Mouse (Mus musculus) neural tube, embryonic 13.5 days (tissue): ENCODE measurements around the gene Il12rb2. TPM values are rescaled to one million over a fixed set of nuclear protein-coding genes. Genes with fewer than 3 reads are reported as not detected.

Source experiments
- ATAC-seq: fragments of 200-750 bp; cut with Nextera tagmentation; 2 replicates; pipeline ENCODE4 v1.8.0; 2017; ENCODE audit warnings: low read depth, mild to moderate bottlenecking, moderate TSS enrichment, moderate library complexity
- H3K27ac ChIP-seq: fragments of 300-500 bp; sonication (generic); replicated peaks from 2 replicates; pipeline ENCODE4 v1.5.1; 2015; ENCODE audit warnings: moderate library complexity, mild to moderate bottlenecking, inconsistent platforms
- H3K27me3 ChIP-seq: fragments of 300-500 bp; sonication (generic); 2 replicates; pipeline ENCODE4 v1.6.1; 2015; ENCODE audit warnings: mild to moderate bottlenecking, inconsistent platforms
- H3K36me3 ChIP-seq: fragments of 300-500 bp; sonication (generic); 2 replicates; pipeline ENCODE4 v1.6.1; 2015; ENCODE audit warnings: mild to moderate bottlenecking, inconsistent platforms
- H3K4me1 ChIP-seq: fragments of 300-500 bp; sonication (generic); replicated peaks from 2 replicates; pipeline ENCODE4 v1.6.1; 2015; ENCODE audit warnings: inconsistent platforms
- H3K4me2 ChIP-seq: fragments of 300-500 bp; sonication (generic); 2 replicates; pipeline ENCODE4 v1.6.1; 2015; ENCODE audit warnings: inconsistent platforms, mild to moderate bottlenecking, moderate library complexity
- H3K4me3 ChIP-seq: fragments of 300-500 bp; sonication (generic); 2 replicates; pipeline ENCODE4 v1.5.1; 2015; ENCODE audit warnings: mild to moderate bottlenecking, inconsistent platforms
- H3K9ac ChIP-seq: fragments of 300-500 bp; sonication (generic); 2 replicates; pipeline ENCODE4 v1.6.1; 2015; ENCODE audit warnings: moderate library complexity, mild to moderate bottlenecking, inconsistent platforms
- H3K9me3 ChIP-seq: fragments of 300-500 bp; sonication (generic); 2 replicates; pipeline ENCODE4 v1.6.1; 2016; ENCODE audit warnings: inconsistent platforms
- WGBS: fragments of 180-500 bp; shearing (Covaris S2); methylation state at CpG from one replicate; pipeline ENCODE4 v1.1.7; 2015; 5-methylcytosine and 5-hydroxymethylcytosine counted together
- polyA plus RNA-seq: library from polyadenylated mRNA; unstranded; fragments of >200 nt; fragmentation: Nextera tagmentation; extraction: Ambion mirVana; gene quantifications from 2 replicates; pipeline ENCODE4 v1.2.1, GENCODE M21; 2015

The Il12rb2 gene
- 0.10 and 0.17 TPM in 2 replicates for polyA plus RNA-seq

DNA sequence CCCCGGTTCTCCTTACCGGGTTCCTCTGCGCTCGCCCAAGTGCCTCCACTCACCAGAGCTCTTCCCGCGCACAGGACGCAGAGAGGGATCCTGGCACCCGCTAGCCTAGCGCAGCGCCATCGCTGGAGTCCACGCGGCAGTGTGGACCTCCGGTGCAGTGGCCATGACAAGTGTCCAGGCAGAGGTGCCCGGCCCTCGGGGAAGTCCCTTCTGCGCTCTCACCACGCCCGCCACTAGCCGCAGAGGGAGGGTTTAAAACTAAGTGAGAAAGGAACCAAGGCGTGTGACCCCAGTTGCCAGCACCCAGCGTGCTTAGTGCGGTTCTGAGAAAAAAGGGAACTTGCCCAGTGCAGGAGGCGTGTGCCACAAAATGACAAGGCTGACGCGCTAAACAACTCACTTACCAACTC lies at the start of gene Il12rb2:
Gene Il12rb2, minus strand, starts transcription at position 207 of the 410 bp plus-strand sequence.
- Histone ChIP-seq H3K27me3 (peaks cover 14% of the 10 kb centered on the region), H3K9ac (0 out of 2 replicates have a peak within 1 kb of the TSS, but pooled peaks have one; percentile 22), H3K27ac (no peak within 1 kb of the TSS), H3K4me1 (peaks cover 7% of the 10 kb centered on the region; the same call in 1 of the 2 replicates), H3K36me3 (no peaks in the 10 kb centered on the region), H3K4me3 (peak within 1 kb of the TSS; percentile 27), H3K4me2 (peak within 1 kb of the TSS; percentile 54), H3K9me3 (no peaks in the 10 kb centered on the region)
- no peak for ATAC-seq
- 3% methylated on average over 26 of the region's 26 CpGs for WGBS

DNA sequence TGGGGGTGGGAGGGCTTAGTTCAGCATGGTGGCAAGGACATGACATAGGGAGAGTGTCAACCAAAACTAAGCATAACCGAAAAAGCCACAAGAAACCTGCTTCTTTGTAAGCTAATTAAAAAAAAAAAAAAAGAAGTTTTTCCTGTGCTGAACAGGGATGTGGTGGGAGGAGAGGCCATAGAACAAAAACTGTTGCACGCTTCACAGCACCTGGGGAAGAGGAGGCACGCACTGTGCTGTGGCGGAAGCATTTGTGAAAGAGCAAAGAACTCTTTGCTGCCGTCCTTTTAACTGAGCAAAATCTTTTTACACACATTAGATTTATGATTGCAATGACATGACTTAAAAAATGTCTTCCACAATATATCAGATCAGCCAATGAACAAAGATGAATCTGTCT lies 45.8 kb upstream of the Il12rb2 start:
- no peak overlapping the region for H3K27ac ChIP-seq
- no peak for ATAC-seq
- no peak overlapping the region for H3K4me3 ChIP-seq
- H3K9ac ChIP-seq = no peak overlapping the region
- no peaks in the 10 kb centered on the region for H3K36me3 ChIP-seq
- H3K4me1 ChIP-seq = no peaks in the 10 kb centered on the region
- H3K9me3 ChIP-seq = no peaks in the 10 kb centered on the region
- 82% methylated on average over 5 of the region's 5 CpGs for WGBS
- no peaks in the 10 kb centered on the region for H3K27me3 ChIP-seq
- H3K4me2 ChIP-seq = no peak overlapping the region

DNA sequence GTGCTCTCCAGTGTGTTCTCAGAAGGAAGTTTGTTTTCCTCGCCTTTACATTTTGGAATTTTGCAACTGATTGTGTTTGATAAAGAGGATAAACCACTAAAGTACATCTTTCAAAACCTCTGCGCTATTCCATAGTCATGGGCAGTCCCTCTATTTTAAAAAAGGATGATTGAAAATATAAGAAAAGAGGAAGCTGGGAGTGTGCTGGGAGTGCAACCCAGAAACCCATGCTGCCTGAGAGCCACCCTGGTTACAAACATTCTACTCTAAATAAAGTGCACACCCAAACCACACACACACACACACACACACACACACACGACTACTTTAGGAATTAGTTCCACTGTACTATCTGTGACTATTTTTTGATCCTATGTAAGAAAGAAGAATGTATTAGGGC lies 40.6 kb upstream of the Il12rb2 start:
- Histone ChIP-seq H3K36me3 (no peaks in the 10 kb centered on the region), H3K4me2 (no peak overlapping the region), H3K27me3 (no peaks in the 10 kb centered on the region), H3K9ac (no peak overlapping the region), H3K9me3 (no peaks in the 10 kb centered on the region), H3K27ac (no peak overlapping the region), H3K4me3 (no peak overlapping the region), H3K4me1 (no peaks in the 10 kb centered on the region)
- WGBS = 90% methylated on average over 3 of the region's 3 CpGs
- ATAC-seq = no peak

DNA sequence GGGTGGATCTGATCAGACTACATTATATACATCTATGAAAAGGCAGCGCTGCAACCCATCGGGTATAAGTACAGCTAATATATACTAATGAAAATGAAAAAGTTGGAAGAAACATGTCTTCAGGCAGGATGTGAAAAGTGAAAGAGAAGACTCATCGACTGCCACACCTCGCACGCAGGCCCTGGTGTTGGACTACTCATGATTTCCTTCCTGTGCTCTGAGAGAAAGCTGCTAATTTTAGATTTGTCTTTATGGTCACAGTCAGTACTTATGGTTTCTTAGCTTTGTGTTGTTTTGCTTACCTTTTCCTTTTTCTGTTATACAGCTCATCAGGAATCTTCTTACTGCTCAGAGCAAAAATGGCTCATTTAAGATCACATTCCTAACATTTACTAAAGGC lies 39.3 kb upstream of the Il12rb2 start:
- H3K9me3 ChIP-seq = no peaks in the 10 kb centered on the region
- no peaks in the 10 kb centered on the region for H3K27me3 ChIP-seq
- H3K9ac ChIP-seq = no peak overlapping the region
- no peaks in the 10 kb centered on the region for H3K36me3 ChIP-seq
- ATAC-seq = no peak
- H3K4me1 ChIP-seq = no peaks in the 10 kb centered on the region
- 92% methylated on average over 5 of the region's 5 CpGs for WGBS
- H3K27ac ChIP-seq = no peak overlapping the region
- H3K4me2 ChIP-seq = no peak overlapping the region
- H3K4me3 ChIP-seq = no peak overlapping the region

DNA sequence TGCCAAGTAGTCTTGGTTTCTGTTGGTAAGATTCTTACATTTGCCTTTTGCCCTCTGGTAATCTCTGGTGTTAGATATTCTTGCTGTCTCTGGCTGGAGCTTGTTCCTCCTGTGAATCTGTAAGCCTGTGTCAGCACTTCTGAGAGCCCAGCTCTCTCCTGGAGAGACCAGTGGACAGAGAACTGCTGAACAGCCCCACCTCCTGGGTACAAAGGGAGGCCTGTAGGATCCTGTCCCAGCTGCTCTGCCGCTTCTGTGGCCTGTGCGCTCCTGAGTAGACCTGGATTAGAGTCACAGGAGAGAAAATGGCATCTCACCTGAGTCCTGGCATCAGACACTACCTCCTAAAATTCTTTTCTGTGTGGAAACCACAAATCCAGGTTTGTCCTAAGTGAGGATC lies 37.4 kb upstream of the Il12rb2 start:
- Histone ChIP-seq H3K36me3 (no peaks in the 10 kb centered on the region), H3K4me3 (no peak overlapping the region), H3K27ac (no peak overlapping the region), H3K4me1 (no peaks in the 10 kb centered on the region), H3K4me2 (no peak overlapping the region), H3K9ac (no peak overlapping the region), H3K27me3 (no peaks in the 10 kb centered on the region), H3K9me3 (no peaks in the 10 kb centered on the region)
- 88% methylated on average over 2 of the region's 2 CpGs for WGBS
- ATAC-seq = no peak

DNA sequence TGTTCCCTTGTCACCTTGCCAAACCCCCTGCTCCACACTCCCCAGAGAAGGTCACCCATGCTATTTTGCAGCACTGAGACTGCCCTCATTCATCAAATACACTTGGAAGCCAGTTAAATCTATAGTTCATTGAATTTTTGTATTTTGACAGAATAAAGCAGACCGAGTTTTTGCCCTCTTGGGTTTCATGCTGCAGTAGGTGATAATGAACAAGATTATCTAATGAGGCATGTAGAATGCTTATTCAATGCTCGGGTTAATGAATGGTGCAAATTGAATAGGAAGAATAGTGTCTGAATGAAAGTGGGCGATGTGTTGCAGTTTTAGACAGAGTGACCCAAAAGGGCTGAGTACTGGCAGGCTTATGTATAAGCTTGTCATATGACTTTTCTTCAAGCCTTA lies 29.3 kb upstream of the Il12rb2 start:
- no peak for ATAC-seq
- H3K4me1 ChIP-seq = 0 out of 2 replicates have a peak, but pooled peaks cover 4% of the 10 kb centered on the region
- WGBS = 29% methylated on average over 3 of the region's 3 CpGs

DNA sequence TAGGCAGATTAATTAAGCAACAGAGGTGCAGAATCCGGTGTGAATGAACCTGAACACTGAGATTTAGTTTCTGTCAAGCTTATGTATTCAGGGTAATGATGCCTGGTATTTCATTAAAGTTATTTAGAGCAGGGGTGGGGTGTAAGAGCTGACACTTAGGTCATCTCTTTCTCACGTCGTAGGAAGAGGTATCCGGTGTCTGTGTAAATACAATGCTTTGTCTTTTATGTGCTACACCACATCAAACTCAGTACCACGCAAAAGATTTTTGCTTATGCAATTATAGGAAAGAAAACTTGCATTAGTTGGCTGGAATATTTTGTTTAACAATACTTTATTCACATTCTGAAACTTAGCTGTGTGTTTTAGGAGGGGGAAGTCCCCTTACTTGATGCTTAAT lies 23.6 kb upstream of the Il12rb2 start:
- Histone ChIP-seq H3K4me1 (no peaks in the 10 kb centered on the region), H3K27me3 (no peaks in the 10 kb centered on the region), H3K36me3 (no peaks in the 10 kb centered on the region), H3K9ac (no peak overlapping the region), H3K9me3 (no peaks in the 10 kb centered on the region), H3K4me3 (no peak overlapping the region), H3K27ac (no peak overlapping the region), H3K4me2 (no peak overlapping the region)
- ATAC-seq = no peak
- 80% methylated on average over 5 of the region's 5 CpGs for WGBS

More for the DNA sequence above, 29.3 kb upstream of the Il12rb2 start:
- no peak overlapping the region for H3K9ac ChIP-seq
- no peaks in the 10 kb centered on the region for H3K27me3 ChIP-seq
- H3K9me3 ChIP-seq = no peaks in the 10 kb centered on the region
- no peak overlapping the region for H3K4me2 ChIP-seq
- no peak overlapping the region for H3K4me3 ChIP-seq
- no peaks in the 10 kb centered on the region for H3K36me3 ChIP-seq
- no peak overlapping the region for H3K27ac ChIP-seq

DNA sequence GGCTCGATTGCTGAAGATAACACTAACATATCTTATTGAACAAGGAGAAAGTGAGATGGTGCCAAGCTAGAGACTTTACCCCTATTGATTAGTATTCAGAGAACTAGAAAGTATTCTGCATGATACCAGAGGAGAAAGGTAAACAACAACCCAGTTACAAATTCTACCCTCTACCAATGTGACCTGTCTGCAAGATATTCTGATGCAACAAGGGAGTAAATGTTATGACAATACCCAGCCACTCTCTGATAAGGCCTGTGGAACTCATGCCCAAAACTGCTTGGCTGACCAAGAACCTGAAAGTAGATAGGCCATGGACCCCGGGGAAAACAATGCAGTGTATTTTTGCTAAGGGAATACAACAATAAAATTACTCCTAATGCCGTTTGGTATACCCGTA lies 10.2 kb downstream of the Il12rb2 start:
- Histone ChIP-seq H3K9ac (no peak overlapping the region), H3K4me2 (no peak overlapping the region), H3K36me3 (no peaks in the 10 kb centered on the region), H3K4me1 (no peaks in the 10 kb centered on the region), H3K4me3 (no peak overlapping the region), H3K27me3 (no peaks in the 10 kb centered on the region), H3K27ac (no peak overlapping the region), H3K9me3 (no peaks in the 10 kb centered on the region)
- WGBS = 93% methylated on average over 4 of the region's 4 CpGs
- no peak for ATAC-seq

DNA sequence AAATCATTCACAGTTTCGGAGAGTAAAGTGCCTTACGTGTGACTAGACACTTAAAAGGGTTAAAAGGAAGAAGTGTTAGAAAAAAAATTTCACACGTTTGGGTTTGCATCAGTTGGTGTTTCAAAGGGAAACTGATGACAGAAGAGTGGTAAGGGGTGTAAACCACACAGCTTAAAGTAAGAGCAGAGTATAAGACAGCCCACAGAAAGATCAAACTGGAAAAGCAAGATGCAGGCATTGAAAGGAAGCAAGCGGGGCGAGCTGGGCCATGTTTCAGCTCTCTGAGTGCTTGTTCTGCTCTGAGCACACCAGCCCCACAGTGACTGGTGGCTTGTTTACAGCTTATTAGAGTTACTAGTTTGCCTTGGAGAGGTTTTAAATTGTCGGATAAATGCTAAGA lies 27.9 kb downstream of the Il12rb2 start:
- H3K27me3 ChIP-seq = no peaks in the 10 kb centered on the region
- H3K4me3 ChIP-seq = no peak overlapping the region
- H3K4me1 ChIP-seq = no peaks in the 10 kb centered on the region
- H3K4me2 ChIP-seq = no peak overlapping the region
- no peaks in the 10 kb centered on the region for H3K9me3 ChIP-seq
- H3K27ac ChIP-seq = no peak overlapping the region
- no peak overlapping the region for H3K9ac ChIP-seq
- H3K36me3 ChIP-seq = no peaks in the 10 kb centered on the region
- no peak for ATAC-seq
- WGBS = 70% methylated on average over 6 of the region's 6 CpGs

DNA sequence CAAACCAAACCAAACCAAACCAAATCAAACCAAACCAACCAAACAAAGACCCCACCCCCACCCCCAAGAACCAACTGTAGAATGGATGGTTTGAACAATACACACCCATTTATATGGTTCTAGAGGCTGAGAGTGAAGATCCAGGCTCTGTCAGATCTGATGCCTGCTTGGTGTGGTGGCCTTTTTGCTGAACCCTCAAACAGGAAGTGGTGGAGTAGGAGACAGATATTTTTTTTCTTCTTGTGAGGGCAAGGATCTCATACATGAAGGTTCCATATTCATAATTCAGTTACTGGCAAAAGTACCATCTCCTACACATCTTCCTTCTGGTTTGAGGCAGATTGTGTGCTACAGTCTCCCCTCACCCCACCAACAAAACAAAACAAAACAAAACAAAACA lies 36.5 kb downstream of the Il12rb2 start:
- no peak overlapping the region for H3K9ac ChIP-seq
- H3K4me3 ChIP-seq = no peak overlapping the region
- ATAC-seq = no peak
- H3K36me3 ChIP-seq = no peaks in the 10 kb centered on the region
- no peaks in the 10 kb centered on the region for H3K27me3 ChIP-seq
- H3K4me1 ChIP-seq = no peaks in the 10 kb centered on the region
- no peak overlapping the region for H3K4me2 ChIP-seq
- H3K9me3 ChIP-seq = no peaks in the 10 kb centered on the region
- H3K27ac ChIP-seq = no peak overlapping the region

DNA sequence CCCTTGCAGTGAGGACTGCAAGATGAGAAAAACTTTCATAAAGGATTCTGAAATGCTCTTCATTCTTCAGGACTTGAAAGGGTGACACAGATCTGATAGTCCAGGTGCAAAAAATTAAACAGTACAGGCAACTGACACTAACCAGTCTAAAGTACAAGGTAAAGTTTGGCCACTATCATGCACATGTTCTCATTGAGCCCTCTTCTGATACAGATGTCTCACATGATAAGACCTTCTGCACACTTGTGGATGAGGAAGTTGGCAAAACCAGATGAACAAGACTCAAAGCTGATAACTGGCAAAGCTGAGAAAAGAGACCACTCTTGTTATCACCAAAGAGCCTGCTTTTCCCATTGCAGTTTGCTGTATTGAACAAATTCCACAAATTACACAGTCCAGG lies 38.0 kb downstream of the Il12rb2 start:
- Histone ChIP-seq H3K27me3 (no peaks in the 10 kb centered on the region), H3K9ac (no peak overlapping the region), H3K4me1 (no peaks in the 10 kb centered on the region), H3K36me3 (no peaks in the 10 kb centered on the region), H3K9me3 (no peaks in the 10 kb centered on the region), H3K27ac (no peak overlapping the region), H3K4me2 (no peak overlapping the region), H3K4me3 (no peak overlapping the region)
- ATAC-seq = no peak

DNA sequence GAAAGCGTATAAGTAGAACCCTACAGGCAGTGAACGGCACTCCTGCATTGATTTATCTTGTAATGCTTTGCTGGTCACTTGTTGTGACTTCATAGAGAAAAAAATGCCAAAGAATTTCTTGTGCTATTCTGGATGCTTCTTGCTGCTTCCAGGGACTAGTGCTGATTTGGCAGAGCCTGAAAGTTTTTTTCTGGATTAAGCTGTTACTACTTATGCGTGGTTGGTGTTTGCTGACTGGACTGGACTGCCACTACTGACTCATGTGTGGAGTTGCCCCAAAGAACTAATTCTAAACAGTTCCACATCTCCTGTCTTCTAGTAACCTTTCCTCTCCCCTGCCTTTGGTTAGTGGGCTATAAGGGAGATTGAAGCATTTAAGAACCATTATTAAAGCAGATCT lies 52.2 kb downstream of the Il12rb2 start:
- Histone ChIP-seq H3K4me3 (no peak overlapping the region), H3K36me3 (no peaks in the 10 kb centered on the region), H3K9ac (no peak overlapping the region), H3K4me1 (no peaks in the 10 kb centered on the region), H3K27me3 (no peaks in the 10 kb centered on the region), H3K9me3 (no peaks in the 10 kb centered on the region), H3K27ac (no peak overlapping the region), H3K4me2 (no peak overlapping the region)
- ATAC-seq = no peak
- 87% methylated on average over 3 of the region's 3 CpGs for WGBS

DNA sequence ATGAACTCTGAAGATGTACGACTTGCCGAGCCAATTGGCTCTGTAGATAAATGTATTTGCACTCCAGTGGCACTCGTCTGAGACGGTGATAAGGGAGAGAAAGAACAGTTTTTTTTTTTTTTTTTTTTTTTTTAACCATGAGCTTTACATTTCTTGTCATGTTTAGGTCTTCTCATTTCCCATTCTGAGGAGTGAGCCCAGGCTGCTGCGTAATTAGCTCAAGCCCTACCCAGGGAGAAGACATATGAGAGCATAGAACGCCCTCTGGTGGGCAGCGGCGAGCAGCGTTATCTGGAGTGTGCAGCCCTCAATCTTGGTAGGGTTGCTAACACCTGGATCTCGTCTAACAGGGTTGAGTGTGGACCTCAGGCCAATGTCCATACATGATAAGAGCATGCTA lies 57.5 kb downstream of the Il12rb2 start:
- no peak overlapping the region for H3K9ac ChIP-seq
- no peak overlapping the region for H3K27ac ChIP-seq
- H3K4me3 ChIP-seq = no peak overlapping the region
- no peaks in the 10 kb centered on the region for H3K9me3 ChIP-seq
- H3K4me1 ChIP-seq = no peaks in the 10 kb centered on the region
- H3K36me3 ChIP-seq = no peaks in the 10 kb centered on the region
- no peak for ATAC-seq
- no peak overlapping the region for H3K4me2 ChIP-seq
- H3K27me3 ChIP-seq = no peaks in the 10 kb centered on the region
- 33% methylated on average over 10 of the region's 10 CpGs for WGBS
